Mouse (Mus musculus) cerebellum, adult 2 months (tissue): ENCODE data around the gene Denr. TPM values are rescaled to one million over a fixed set of nuclear protein-coding genes. Genes with fewer than 3 reads are reported as not detected.

Source experiments
- DNase-seq, 2 experiments: peaks; one replicate each; pipeline ENCODE4 v3.0.0; 2021
- H3K27ac ChIP-seq: fragments of 200-500 bp; 2 replicates; pipeline ENCODE4 v1.5.1; 2012; ENCODE audit warnings: low read length, control low read depth, inconsistent platforms; ENCODE audit not compliant: insufficient read depth
- H3K27me3 ChIP-seq: fragments of 200-500 bp; 2 replicates; pipeline ENCODE4 v1.6.1; 2012; ENCODE audit warnings: inconsistent platforms, mild to moderate bottlenecking, low read length, moderate library complexity; ENCODE audit not compliant: control insufficient read depth, insufficient read depth
- H3K4me1 ChIP-seq: fragments of 200-500 bp; 2 replicates; pipeline ENCODE4 v1.6.1; 2011; ENCODE audit warnings: low read length; ENCODE audit not compliant: control insufficient read depth, insufficient read depth
- H3K4me3 ChIP-seq: fragments of 200-500 bp; replicated peaks from 2 replicates; pipeline ENCODE3; 2011; ENCODE audit warnings: mild to moderate bottlenecking, low read depth, low read length, control low read depth; ENCODE audit not compliant: insufficient read depth
- CTCF ChIP-seq: fragments of 200-500 bp; IDR thresholded peaks from 2 replicates; pipeline ENCODE4 v1.5.1; 2011; ENCODE audit warnings: low read depth, mild to moderate bottlenecking, control low read depth, low read length, moderate library complexity, borderline replicate concordance; ENCODE audit not compliant: insufficient read depth
- POLR2A ChIP-seq: fragments of 200-500 bp; IDR thresholded peaks from 2 replicates; pipeline ENCODE4 v1.6.1; 2011; ENCODE audit warnings: low read length, control low read depth, borderline replicate concordance; ENCODE audit not compliant: insufficient read depth
- WGBS: fragments of 180-500 bp; shearing (Covaris S2); methylation state at CpG from one replicate; pipeline ENCODE4 v1.1.7; 2018; 5-methylcytosine and 5-hydroxymethylcytosine counted together
- polyA plus RNA-seq: library from polyadenylated mRNA; depleted of rRNA; stranded (reverse); fragments of >200 nt; gene quantifications from 2 replicates; pipeline ENCODE4 v1.2.3, GENCODE M21; 2012

Denr gene
- polyA plus RNA-seq, 1 experiment, result 56.3 TPM

- Histone ChIP-seq H3K27me3 (no peaks in the 10 kb centered on the region), H3K4me3 (no peak overlapping the region), H3K27ac (no peak overlapping the region), H3K4me1 (no peaks in the 10 kb centered on the region)
- no peak for DNase-seq
- TF ChIP-seq CTCF (no peak), POLR2A (no peak)
- WGBS, result 72% methylated on average over 14 of the region's 14 CpGs
Measured at GRCm38 (mm10) chr5:123878056-123878455, 28.9 kb upstream of the Denr start.

GRCm38 (mm10) chr5:123879928-123880327 is 27.0 kb upstream of the Denr start, which contains the start of gene Hcar1:
Gene Hcar1, minus strand, starts transcription at chr5:123880020.
- no peak for TF ChIP-seq POLR2A
- TF ChIP-seq CTCF, result no peak
- Histone ChIP-seq H3K4me1 (no peaks in the 10 kb centered on the region), H3K27ac (no peak within 1 kb of the TSS), H3K4me3 (no peak within 1 kb of the TSS), H3K27me3 (no peaks in the 10 kb centered on the region)
- no peak for DNase-seq
- 63% methylated on average over 12 of the region's 12 CpGs for WGBS

- Histone ChIP-seq H3K4me3 (no peak overlapping the region), H3K27ac (no peak overlapping the region), H3K27me3 (no peaks in the 10 kb centered on the region), H3K4me1 (no peaks in the 10 kb centered on the region)
- 81% methylated on average over 14 of the region's 14 CpGs for WGBS
- TF ChIP-seq POLR2A (no peak), CTCF (no peak)
- DNase-seq, result no peak
Measured at GRCm38 (mm10) chr5:123880778-123881177, 26.2 kb upstream of the Denr start.

DNA sequence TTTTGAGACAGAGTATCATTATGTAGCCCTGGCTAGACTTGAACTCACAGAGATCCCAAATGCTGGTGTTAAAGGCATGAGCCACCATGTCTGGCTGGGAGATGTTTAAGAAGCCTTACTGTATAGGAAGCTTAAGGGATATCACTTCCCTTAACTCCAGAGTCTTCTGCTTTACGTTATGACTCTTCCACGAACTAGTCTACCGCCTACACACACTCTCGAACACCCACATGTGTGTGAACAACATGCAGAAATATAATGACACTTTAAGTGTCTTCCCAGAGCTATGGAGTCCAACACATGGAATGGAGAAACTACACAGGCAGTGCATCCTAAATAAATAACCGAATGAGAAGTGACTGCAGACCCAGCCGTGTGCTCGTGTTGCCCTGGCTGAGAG is 23.1 kb upstream of the Denr start:
- DNase-seq, result no peak
- Histone ChIP-seq H3K27ac (no peak overlapping the region), H3K4me3 (no peak overlapping the region), H3K4me1 (no peaks in the 10 kb centered on the region), H3K27me3 (no peaks in the 10 kb centered on the region)
- TF ChIP-seq CTCF, result no peak
- WGBS, result 79% methylated on average over 7 of the region's 7 CpGs

- Histone ChIP-seq H3K27ac (no peak overlapping the region), H3K27me3 (no peaks in the 10 kb centered on the region), H3K4me1 (no peaks in the 10 kb centered on the region), H3K4me3 (no peak overlapping the region)
- no peak for DNase-seq
- TF ChIP-seq CTCF, result no peak
- no peak for TF ChIP-seq POLR2A
- WGBS, result 61% methylated on average over 10 of the region's 10 CpGs
Measured at GRCm38 (mm10) chr5:123884332-123884731, 22.6 kb upstream of the Denr start.

- WGBS, result 81% methylated on average over 3 of the region's 3 CpGs
- TF ChIP-seq CTCF, result no peak
- no peak for TF ChIP-seq POLR2A
Measured at GRCm38 (mm10) chr5:123886365-123886764, 20.6 kb upstream of the Denr start.

DNA sequence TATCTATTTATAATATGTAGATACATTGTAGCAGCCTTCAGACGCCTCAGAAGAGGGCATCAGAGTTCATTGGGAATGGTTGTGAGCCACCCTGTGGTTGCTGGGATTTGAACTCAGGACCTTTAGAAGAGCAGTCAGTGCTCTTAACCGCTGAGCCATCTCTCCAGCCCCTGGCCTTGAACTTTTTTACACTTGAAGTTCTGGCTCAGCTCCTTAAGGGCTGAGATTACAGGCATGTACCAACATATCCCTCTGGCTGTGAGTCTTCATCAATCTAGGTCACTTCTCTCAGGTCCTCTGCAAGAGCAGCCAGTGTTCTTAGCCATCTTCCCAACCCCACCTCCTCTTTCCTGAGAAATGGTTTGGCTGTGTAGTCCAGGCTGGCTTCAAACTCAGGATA is 16.7 kb upstream of the Denr start:
- H3K4me1 ChIP-seq, result peaks cover 2% of the 10 kb centered on the region; the same call in 1 of the 2 replicates
- H3K27ac ChIP-seq, result no peak overlapping the region
- no peak for TF ChIP-seq CTCF
- TF ChIP-seq POLR2A, result no peak
- H3K27me3 ChIP-seq, result no peaks in the 10 kb centered on the region
- no peak for DNase-seq
- WGBS, result 75% methylated on average over 2 of the region's 2 CpGs
- H3K4me3 ChIP-seq, result no peak overlapping the region

More at GRCm38 (mm10) chr5:123886365-123886764, 20.6 kb upstream of the Denr start:
- Histone ChIP-seq H3K4me1 (no peaks in the 10 kb centered on the region; the same call in 1 of the 2 replicates), H3K4me3 (no peak overlapping the region), H3K27me3 (no peaks in the 10 kb centered on the region), H3K27ac (no peak overlapping the region)
- DNase-seq, result no peak

GRCm38 (mm10) chr5:123890987-123891386 is 16.0 kb upstream of the Denr start:
- Histone ChIP-seq H3K4me3 (no peak overlapping the region), H3K27ac (no peak overlapping the region), H3K4me1 (peaks cover 2% of the 10 kb centered on the region; the same call in 1 of the 2 replicates), H3K27me3 (no peaks in the 10 kb centered on the region)
- WGBS, result 81% methylated on average over 5 of the region's 5 CpGs
- no peak for TF ChIP-seq POLR2A
- no peak for TF ChIP-seq CTCF
- DNase-seq, result no peak

DNA sequence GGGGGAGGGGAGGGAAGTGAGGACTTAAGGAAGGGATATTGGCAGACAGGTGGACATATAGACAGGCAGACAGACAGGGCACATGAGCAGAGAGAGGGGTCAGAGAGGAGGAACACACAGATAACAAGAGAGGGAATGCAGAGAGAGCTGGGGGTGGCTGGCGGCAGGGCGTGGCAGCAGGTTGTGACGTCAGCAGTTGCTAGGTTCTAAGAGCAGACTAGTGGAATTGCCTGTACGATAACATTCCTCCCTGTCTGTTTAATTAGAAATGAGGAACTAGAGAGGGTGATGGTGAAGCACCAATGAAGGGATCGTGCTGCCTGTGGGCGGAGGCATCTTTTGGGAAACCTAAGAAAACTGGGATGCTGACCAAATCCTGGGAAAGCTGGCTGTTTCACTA is 15.3 kb upstream of the Denr start:
- Histone ChIP-seq H3K4me3 (no peak overlapping the region), H3K4me1 (peaks cover 2% of the 10 kb centered on the region; the same call in 1 of the 2 replicates), H3K27ac (no peak overlapping the region), H3K27me3 (no peaks in the 10 kb centered on the region)
- WGBS, result 36% methylated on average over 6 of the region's 6 CpGs
- DNase-seq, result no peak
- TF ChIP-seq POLR2A, result no peak
- TF ChIP-seq CTCF, result no peak
